Mouse (Mus musculus) liver, adult 2 months (tissue): ENCODE results near the gene Lysmd3.

Experiments used
- CTCF ChIP-seq: fragments of 200-500 bp; IDR thresholded peaks from 2 replicates; pipeline ENCODE4 v1.5.1; 2011; ENCODE audit warnings: low read depth, low read length, control low read depth
- POLR2A ChIP-seq: fragments of 200-500 bp; IDR thresholded peaks from 2 replicates; pipeline ENCODE4 v1.6.1; 2011; ENCODE audit warnings: low read length, control low read depth; ENCODE audit not compliant: insufficient read depth; ENCODE audit errors: extremely low read depth

GRCm38 (mm10) chr13:81657351-81658052 lies at the start of gene Lysmd3:
- no peak for TF ChIP-seq CTCF
- peak; percentile 54; the same call in 1 of the 2 replicates for TF ChIP-seq POLR2A
